Mouse (Mus musculus) embryonic facial prominence, embryonic 13.5 days (tissue): Measurements from ENCODE around the gene Hip1. TPM values are rescaled to one million over a fixed set of nuclear protein-coding genes. Genes with fewer than 3 reads are reported as not detected.

ENCODE experiments used
- ATAC-seq: fragments of 200-750 bp; cut with Nextera tagmentation; 2 replicates; pipeline ENCODE4 v1.8.0; 2017; ENCODE audit warnings: low read depth; ENCODE audit not compliant: insufficient number of reproducible peaks, insufficient read depth, low FRiP score, low TSS enrichment
- H3K27ac ChIP-seq: fragments of 300-500 bp; sonication (generic); 2 replicates; pipeline ENCODE4 v1.5.1; 2015; ENCODE audit warnings: moderate library complexity, mild to moderate bottlenecking, inconsistent platforms
- H3K27me3 ChIP-seq: fragments of 300-500 bp; sonication (generic); 2 replicates; pipeline ENCODE4 v1.6.1; 2015; ENCODE audit warnings: mild to moderate bottlenecking, inconsistent platforms
- H3K36me3 ChIP-seq: fragments of 300-500 bp; sonication (generic); 2 replicates; pipeline ENCODE4 v1.6.1; 2015; ENCODE audit warnings: mild to moderate bottlenecking, inconsistent platforms
- H3K4me1 ChIP-seq: fragments of 300-500 bp; sonication (generic); 2 replicates; pipeline ENCODE4 v1.6.1; 2015; ENCODE audit warnings: inconsistent platforms
- H3K4me2 ChIP-seq: fragments of 300-500 bp; sonication (generic); 2 replicates; pipeline ENCODE4 v1.6.1; 2015; ENCODE audit warnings: moderate library complexity, mild to moderate bottlenecking, inconsistent platforms
- H3K4me3 ChIP-seq: fragments of 300-500 bp; sonication (generic); 2 replicates; pipeline ENCODE4 v1.5.1; 2015; ENCODE audit warnings: mild to moderate bottlenecking, inconsistent platforms
- H3K9ac ChIP-seq: fragments of 300-500 bp; sonication (generic); 2 replicates; pipeline ENCODE4 v1.6.1; 2015; ENCODE audit warnings: mild to moderate bottlenecking, inconsistent platforms
- H3K9me3 ChIP-seq: fragments of 300-500 bp; sonication (generic); 2 replicates; pipeline ENCODE4 v1.6.1; 2016; ENCODE audit warnings: inconsistent platforms
- WGBS: fragments of 180-500 bp; shearing (Covaris S2); methylation state at CpG from one replicate; pipeline ENCODE4 v1.1.7; 2015; ENCODE audit warnings: mixed read lengths; 5-methylcytosine and 5-hydroxymethylcytosine counted together
- polyA plus RNA-seq: library from polyadenylated mRNA; unstranded; fragments of >200 nt; fragmentation: Nextera tagmentation; extraction: Ambion mirVana; gene quantifications from 2 replicates; pipeline ENCODE4 v1.2.1, GENCODE M21; 2015

Hip1 gene
- polyA plus RNA-seq, 1 experiment from 2014 or later, result 37.9 TPM

GRCm38 (mm10) chr5:135505442-135505841, 39.5 kb downstream of the Hip1 start:
- peaks cover 30% of the 10 kb centered on the region for H3K4me1 ChIP-seq

GRCm38 (mm10) chr5:135502931-135503330, 42.0 kb downstream of the Hip1 start:
- Histone ChIP-seq H3K4me2 (no peak overlapping the region), H3K4me1 (peaks cover 23% of the 10 kb centered on the region), H3K9me3 (no peaks in the 10 kb centered on the region), H3K27ac (no peak overlapping the region), H3K9ac (no peak overlapping the region), H3K27me3 (no peaks in the 10 kb centered on the region), H3K36me3 (peaks cover 5% of the 10 kb centered on the region), H3K4me3 (no peak overlapping the region)
- ATAC-seq, result no peak
- WGBS, result 79% methylated on average over 7 of the region's 7 CpGs

More at GRCm38 (mm10) chr5:135505442-135505841, 39.5 kb downstream of the Hip1 start:
- no peak for ATAC-seq
- Histone ChIP-seq H3K27me3 (no peaks in the 10 kb centered on the region), H3K36me3 (peaks cover 5% of the 10 kb centered on the region), H3K4me3 (no peak overlapping the region), H3K27ac (no peak overlapping the region), H3K9ac (no peak overlapping the region), H3K4me2 (no peak overlapping the region), H3K9me3 (no peaks in the 10 kb centered on the region)
- 61% methylated on average over 5 of the region's 5 CpGs for WGBS

- ATAC-seq, result no peak
- Histone ChIP-seq H3K9ac (no peak overlapping the region), H3K36me3 (peaks cover 5% of the 10 kb centered on the region), H3K4me1 (peaks cover 14% of the 10 kb centered on the region; the same call in 1 of the 2 replicates), H3K27me3 (no peaks in the 10 kb centered on the region), H3K9me3 (no peaks in the 10 kb centered on the region), H3K4me2 (no peak overlapping the region), H3K27ac (no peak overlapping the region), H3K4me3 (no peak overlapping the region)
- 71% methylated on average over 8 of the region's 8 CpGs for WGBS
Measured at GRCm38 (mm10) chr5:135502027-135502426, 42.9 kb downstream of the Hip1 start.

GRCm38 (mm10) chr5:135498914-135499313, 46.0 kb downstream of the Hip1 start:
- Histone ChIP-seq H3K9ac (no peak overlapping the region), H3K4me1 (peaks cover 5% of the 10 kb centered on the region; the same call in 1 of the 2 replicates), H3K27me3 (no peaks in the 10 kb centered on the region), H3K4me3 (no peak overlapping the region), H3K4me2 (no peak overlapping the region), H3K27ac (no peak overlapping the region), H3K9me3 (no peaks in the 10 kb centered on the region), H3K36me3 (no peaks in the 10 kb centered on the region)
- ATAC-seq, result no peak
- 77% methylated on average over 3 of the region's 3 CpGs for whole genome bisulfite sequencing

GRCm38 (mm10) chr5:135497347-135497955, 47.5 kb downstream of the Hip1 start:
- no peak overlapping the region for H3K27ac ChIP-seq
- ATAC-seq, result no peak
- H3K36me3 ChIP-seq, result no peaks in the 10 kb centered on the region
- no peak overlapping the region for H3K9ac ChIP-seq
- no peaks in the 10 kb centered on the region for H3K9me3 ChIP-seq
- 77% methylated on average over 6 of the region's 6 CpGs for WGBS
- no peak overlapping the region for H3K4me3 ChIP-seq
- no peaks in the 10 kb centered on the region for H3K27me3 ChIP-seq
- no peak overlapping the region for H3K4me2 ChIP-seq
- H3K4me1 ChIP-seq, result peaks cover 5% of the 10 kb centered on the region; the same call in 1 of the 2 replicates

GRCm38 (mm10) chr5:135496489-135496888, 48.4 kb downstream of the Hip1 start:
- WGBS, result 79% methylated on average over 2 of the region's 2 CpGs
- Histone ChIP-seq H3K9ac (no peak overlapping the region), H3K36me3 (no peaks in the 10 kb centered on the region), H3K4me3 (no peak overlapping the region), H3K27ac (no peak overlapping the region), H3K27me3 (no peaks in the 10 kb centered on the region), H3K9me3 (no peaks in the 10 kb centered on the region), H3K4me1 (peaks cover 2% of the 10 kb centered on the region; the same call in 1 of the 2 replicates), H3K4me2 (no peak overlapping the region)
- ATAC-seq, result no peak

GRCm38 (mm10) chr5:135495471-135495870, 49.4 kb downstream of the Hip1 start:
- no peak for ATAC-seq
- no peaks in the 10 kb centered on the region; the same call in 1 of the 2 replicates for H3K4me1 ChIP-seq
- no peak overlapping the region for H3K4me2 ChIP-seq
- H3K27me3 ChIP-seq, result no peaks in the 10 kb centered on the region
- H3K27ac ChIP-seq, result no peak overlapping the region
- H3K9me3 ChIP-seq, result no peaks in the 10 kb centered on the region
- WGBS, result 95% methylated on average over 8 of the region's 8 CpGs
- H3K9ac ChIP-seq, result no peak overlapping the region
- no peaks in the 10 kb centered on the region for H3K36me3 ChIP-seq
- H3K4me3 ChIP-seq, result no peak overlapping the region

GRCm38 (mm10) chr5:135494183-135494910, 50.6 kb downstream of the Hip1 start:
- Histone ChIP-seq H3K36me3 (no peaks in the 10 kb centered on the region), H3K9me3 (no peaks in the 10 kb centered on the region), H3K27me3 (no peaks in the 10 kb centered on the region), H3K4me3 (no peak overlapping the region), H3K4me1 (peaks cover 10% of the 10 kb centered on the region), H3K9ac (no peak overlapping the region), H3K4me2 (no peak overlapping the region), H3K27ac (no peak overlapping the region; the same call in 1 of the 2 replicates)
- ATAC-seq, result no peak
- 84% methylated on average over 13 of the region's 13 CpGs for WGBS

GRCm38 (mm10) chr5:135493095-135493494, 51.8 kb downstream of the Hip1 start:
- Histone ChIP-seq H3K4me2 (no peak overlapping the region), H3K9me3 (no peaks in the 10 kb centered on the region), H3K27ac (no peak overlapping the region), H3K27me3 (no peaks in the 10 kb centered on the region), H3K4me1 (peaks cover 16% of the 10 kb centered on the region), H3K36me3 (no peaks in the 10 kb centered on the region), H3K9ac (no peak overlapping the region), H3K4me3 (no peak overlapping the region)
- 81% methylated on average over 3 of the region's 3 CpGs for WGBS
- no peak for ATAC-seq

- Histone ChIP-seq H3K9ac (no peak overlapping the region), H3K27ac (no peak overlapping the region), H3K36me3 (no peaks in the 10 kb centered on the region), H3K4me1 (peaks cover 25% of the 10 kb centered on the region), H3K4me2 (no peak overlapping the region), H3K4me3 (no peak overlapping the region), H3K27me3 (no peaks in the 10 kb centered on the region), H3K9me3 (no peaks in the 10 kb centered on the region)
- WGBS, result 90% methylated on average over 2 of the region's 2 CpGs
- ATAC-seq, result no peak
Measured at GRCm38 (mm10) chr5:135492126-135492525, 52.8 kb downstream of the Hip1 start.

- peak overlapping the region; percentile 69 for H3K4me3 ChIP-seq
- WGBS, result 4% methylated on average over 14 of the region's 14 CpGs
- ATAC-seq, result no peak
Measured at GRCm38 (mm10) chr5:135489695-135490294, 55.1 kb downstream of the Hip1 start.

More at GRCm38 (mm10) chr5:135489695-135490294, 55.1 kb downstream of the Hip1 start:
- Histone ChIP-seq H3K9ac (peak overlapping the region; percentile 78), H3K4me2 (peak overlapping the region; percentile 87), H3K4me1 (peaks cover 27% of the 10 kb centered on the region), H3K36me3 (no peaks in the 10 kb centered on the region), H3K9me3 (no peaks in the 10 kb centered on the region), H3K27me3 (no peaks in the 10 kb centered on the region), H3K27ac (peak overlapping the region; percentile 85)
